Mouse (Mus musculus): Measurements from ENCODE around the gene Klrc2.
"Not testable (repeated sequence)": the region's sequence is repeated elsewhere in the genome, so short reads cannot be mapped to it uniquely, and the experiment has no call there.

Klrc2 gene

DNA sequence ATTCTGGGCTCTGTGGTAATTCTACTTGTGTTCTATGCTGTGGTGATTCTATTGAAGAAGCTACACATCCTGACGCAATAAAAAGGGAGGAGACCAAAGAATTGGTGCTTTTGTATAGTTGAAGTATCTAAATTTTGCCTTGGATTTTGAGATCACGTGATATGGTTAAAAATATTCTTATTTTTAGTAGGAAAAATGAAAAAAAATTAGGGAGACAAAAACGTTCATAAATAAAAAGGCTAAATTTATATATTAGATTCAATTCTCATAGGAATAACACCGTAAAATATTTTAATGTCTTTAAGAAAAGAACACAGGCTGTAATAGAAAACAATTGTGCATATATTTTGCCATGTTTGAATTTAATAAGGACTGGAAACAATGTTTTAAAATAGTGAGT is at the start of gene Klrc2:
Gene Klrc2 (minus strand): TSS at position 101 of the 400 bp plus-strand sequence.
- in situ Hi-C loops (cut with MboI, MseI), result not testable (repeated sequence)

DNA sequence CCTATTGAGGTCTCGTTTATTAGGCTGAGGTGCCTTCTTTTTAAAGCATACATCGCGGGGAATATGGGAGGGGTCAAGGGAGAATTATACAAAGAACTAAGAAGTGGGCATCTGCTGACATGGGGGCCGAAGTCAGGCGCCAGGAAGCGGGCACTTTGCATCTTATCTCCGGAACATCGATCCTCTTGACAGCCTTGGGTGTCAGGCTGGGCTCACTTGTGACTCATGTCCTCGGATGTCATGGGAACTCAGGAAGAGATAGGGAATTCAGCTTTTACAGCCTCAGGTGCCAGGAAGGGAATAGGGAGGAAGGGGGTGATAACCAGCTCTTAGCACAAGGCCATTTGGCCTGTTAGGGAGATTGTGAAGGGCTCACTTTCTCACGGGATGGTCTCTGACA is 30.9 kb upstream of the Klrc2 start:
- in situ Hi-C loops (cut with MboI, MseI), result loop anchor here (5.0 kb wide), 1 partner anchor 56 kb away; no protein-coding TSS in a partner anchor

- in situ Hi-C loops (cut with MboI, MseI), result loop anchor here (5.0 kb wide), 1 partner anchor 103 kb away; the partner anchor contains the start of gene Klre1
These were observed 19.9 kb upstream of the Klrc2 start for GRCm38 (mm10) chr6:129680379-129680778.

GRCm38 (mm10) chr6:129678873-129679272 is 18.4 kb upstream of the Klrc2 start, which contains the start of gene Klrc1:
Klrc1 (minus strand) TSS chr6:129678973.
- in situ Hi-C loops (cut with MboI, MseI), result no loop called here

DNA sequence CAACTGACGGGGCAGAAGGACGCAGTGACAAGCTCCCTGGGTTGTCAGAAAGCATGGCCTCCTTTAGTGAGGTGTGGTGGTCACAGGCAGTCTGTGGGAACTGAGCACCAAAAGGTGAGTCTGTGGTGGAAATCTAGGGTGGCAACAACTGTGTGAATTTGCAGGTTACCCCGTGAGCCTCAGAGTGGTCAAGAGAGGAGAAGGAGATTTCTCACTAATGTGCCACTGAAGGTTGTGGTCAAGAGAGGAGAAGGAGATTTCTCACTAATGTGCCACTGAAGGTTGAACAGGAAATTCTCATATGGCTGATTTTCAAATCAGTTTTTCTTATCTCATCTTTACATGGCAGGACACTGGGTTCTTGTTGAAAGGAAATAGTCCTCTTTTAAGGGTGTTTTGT is 812 bp upstream of the Klrc2 start:
- in situ Hi-C loops (cut with MboI, MseI), result not testable (repeated sequence)

- in situ Hi-C loops (cut with MboI, MseI), result not testable (repeated sequence)
These were observed 16.4 kb downstream of the Klrc2 start for GRCm38 (mm10) chr6:129644054-129644453.

GRCm38 (mm10) chr6:129643237-129643636 is 17.3 kb downstream of the Klrc2 start, which contains the start of gene Klrc3:
Klrc3 (minus strand) TSS chr6:129643337.
- in situ Hi-C loops (cut with MboI, MseI), result not testable (repeated sequence)

DNA sequence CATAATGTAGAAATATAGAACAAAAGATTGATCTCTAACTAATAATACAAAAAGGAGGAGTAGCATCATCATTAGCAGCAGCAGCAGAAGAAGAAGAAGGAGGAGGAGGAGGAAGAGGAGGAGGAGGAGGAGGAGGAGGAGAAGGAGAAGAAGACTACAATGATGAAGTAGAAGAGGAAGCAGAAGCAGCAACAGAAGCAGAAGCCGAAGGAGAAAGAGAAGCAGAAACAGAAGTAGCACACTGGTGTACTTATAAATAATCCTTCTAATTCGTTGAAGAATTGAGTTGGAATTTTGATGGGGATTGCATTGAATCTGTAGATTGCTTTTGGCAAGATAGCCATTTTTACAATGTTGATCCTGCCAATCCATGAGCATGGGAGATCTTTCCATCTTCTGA is 29.4 kb downstream of the Klrc2 start:
- in situ Hi-C loops (cut with MboI, MseI), result not testable (repeated sequence)

DNA sequence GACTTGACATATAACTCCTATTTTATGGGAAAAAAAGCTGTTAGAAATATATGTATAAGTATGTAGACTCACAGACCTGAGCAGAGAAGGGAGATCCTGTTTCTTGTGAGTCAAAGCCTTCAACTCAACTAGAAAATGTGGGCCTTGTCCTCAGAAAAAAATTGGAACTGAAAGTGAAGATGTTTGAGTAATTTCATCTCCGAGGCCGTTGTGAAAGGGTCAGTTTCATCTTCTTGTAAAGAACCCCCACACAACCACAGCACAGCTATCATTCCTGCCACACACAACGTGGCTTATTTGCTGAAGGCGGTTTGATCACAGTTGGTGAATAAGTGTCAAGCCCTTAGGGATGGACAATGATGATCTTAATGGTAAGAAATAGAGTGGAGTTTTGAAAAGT is 36.8 kb downstream of the Klrc2 start, which contains the start of gene Klrk1:
Gene Klrk1 (minus strand): TSS at position 130 of the 400 bp plus-strand sequence.
- in situ Hi-C loops (cut with MboI, MseI), result no loop called here

DNA sequence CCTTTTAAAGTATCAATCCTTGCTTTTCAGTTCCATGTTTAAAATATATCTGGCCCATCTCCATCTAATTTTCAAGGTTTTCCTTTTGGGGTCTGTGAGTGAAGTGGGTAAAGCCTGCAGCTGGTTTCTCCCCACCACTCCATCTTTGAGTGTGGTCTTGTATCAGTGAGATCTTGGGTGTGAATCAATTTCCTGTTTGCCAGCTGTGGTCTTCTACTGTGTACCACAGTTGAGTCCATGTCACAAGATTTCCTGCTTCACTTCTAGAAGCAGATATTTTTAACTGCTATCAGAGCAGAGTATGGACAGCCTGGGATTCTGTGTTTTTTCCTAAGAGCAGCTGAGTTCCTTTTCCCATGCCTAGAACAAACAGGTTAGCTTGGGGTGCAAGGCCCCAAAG is 52.1 kb downstream of the Klrc2 start:
- in situ Hi-C loops (cut with MboI, MseI), result no loop called here

All from regulatory T cell (primary cell).